Mouse (Mus musculus) spleen, adult 2 months (tissue): ENCODE results near the gene Dtl.

Source experiments
- CTCF ChIP-seq: fragments of 200-500 bp; IDR thresholded peaks from 2 replicates; pipeline ENCODE4 v1.5.1; 2011; ENCODE audit warnings: mild to moderate bottlenecking, inconsistent platforms; ENCODE audit not compliant: insufficient read depth, insufficient read length, insufficient replicate concordance; ENCODE audit errors: extremely low read depth
- POLR2A ChIP-seq: fragments of 200-500 bp; IDR thresholded peaks from 2 replicates; pipeline ENCODE4 v1.6.1; 2011; ENCODE audit warnings: low read depth, low read length, inconsistent platforms

DNA sequence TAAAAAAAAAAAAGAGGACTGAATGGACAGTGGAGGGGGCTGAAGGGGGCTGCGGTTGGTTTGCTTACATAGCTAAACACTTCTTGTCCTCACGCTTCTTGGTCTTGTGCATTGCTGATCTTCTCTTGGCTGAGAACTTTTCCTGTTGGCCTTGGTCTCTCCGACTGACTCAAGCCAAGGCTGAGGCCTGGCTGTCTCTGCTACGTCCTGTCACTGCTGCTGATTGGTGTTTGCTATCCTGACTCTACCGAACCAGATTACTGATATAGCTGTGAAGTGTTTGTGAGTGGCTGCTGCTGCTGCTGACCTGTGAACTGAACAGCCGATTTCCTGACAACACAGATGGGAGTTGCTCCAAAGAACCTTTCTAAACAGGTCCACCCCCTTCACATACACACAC is 66.2 kb downstream of the Dtl start:
- TF ChIP-seq CTCF: no peak
- no peak for TF ChIP-seq POLR2A
